Comparison of ENCODE assay signal across 8 mouse cellular contexts in genomic region chr6:52216691-52217458, GRCm38 (mm10). TPM values are rescaled to one million over a fixed set of nuclear protein-coding genes. Genes with fewer than 3 reads are reported as not detected.
DNase-seq lines count a peak whose midpoint lies in the region; ATAC-seq and TF ChIP-seq lines count a peak whose summit lies in the region.

No protein-coding gene starts in this region.

- DNase-seq in midbrain, embryonic 10.5 days (ENCODE audit: low spot score): no peak
- DNase-seq in forebrain, embryonic 10.5 days (ENCODE audit: extremely low spot score, low spot score): no peak
- DNase-seq in layer of hippocampus, postnatal 10 days (ENCODE audit: low spot score in 2 of 2): no peak
- DNase-seq in layer of hippocampus, adult 2 months (ENCODE audit: low spot score in 2 of 2): no peak

- no peak overlapping the region for H3K4me2 ChIP-seq in midbrain, embryonic 16.5 days (ENCODE audit: low read length)
- peak overlapping the region; percentile 97 for H3K4me2 ChIP-seq in kidney, embryonic 14.5 days (replicated peaks; ENCODE audit: low read depth, low read length)
- H3K4me2 ChIP-seq in midbrain, embryonic 13.5 days (replicated peaks): peak overlapping the region; percentile 37

- H3K27me3 ChIP-seq in midbrain, embryonic 10.5 days (ENCODE audit: low read depth, poor library complexity, severe bottlenecking): peaks cover 100% of the 10 kb centered on the region
- H3K27me3 ChIP-seq in midbrain, embryonic 16.5 days (ENCODE audit: control insufficient read depth, insufficient read depth, low read depth, low read length): peaks cover 87% of the 10 kb centered on the region
- peaks cover 100% of the 10 kb centered on the region for H3K27me3 ChIP-seq in forebrain, embryonic 10.5 days (ENCODE audit: poor library complexity, severe bottlenecking)
- H3K27me3 ChIP-seq in kidney, embryonic 14.5 days (ENCODE audit: control insufficient read depth, insufficient read depth, low read length): 0 out of 2 replicates have a peak, but pooled peaks cover 3% of the 10 kb centered on the region
- H3K27me3 ChIP-seq in midbrain, embryonic 13.5 days: peaks cover 100% of the 10 kb centered on the region

- no peak for ATAC-seq in midbrain, embryonic 16.5 days
- no peak for ATAC-seq in kidney, embryonic 14.5 days (ENCODE audit: low FRiP score, low TSS enrichment)
- ATAC-seq in midbrain, embryonic 13.5 days: no peak
- no peak for ATAC-seq in erythroblast, adult 5-6 weeks (replicated peaks; ENCODE audit: low FRiP score, poor library complexity, severe bottlenecking)

- H3K4me1 ChIP-seq in midbrain, embryonic 10.5 days: peaks cover 21% of the 10 kb centered on the region
- peaks cover 3% of the 10 kb centered on the region; the same call in 1 of the 2 replicates for H3K4me1 ChIP-seq in midbrain, embryonic 16.5 days (ENCODE audit: control insufficient read depth, insufficient read depth, low read length)
- peaks cover 28% of the 10 kb centered on the region for H3K4me1 ChIP-seq in forebrain, embryonic 10.5 days
- peaks cover 46% of the 10 kb centered on the region for H3K4me1 ChIP-seq in kidney, embryonic 14.5 days (ENCODE audit: control insufficient read depth, insufficient read depth, low read length)
- H3K4me1 ChIP-seq in midbrain, embryonic 13.5 days (replicated peaks): peaks cover 13% of the 10 kb centered on the region

- no peak overlapping the region for H3K9ac ChIP-seq in midbrain, embryonic 16.5 days (ENCODE audit: low read depth, low read length)
- peak overlapping the region; percentile 95 for H3K9ac ChIP-seq in kidney, embryonic 14.5 days (ENCODE audit: low read depth, low read length)
- H3K9ac ChIP-seq in midbrain, embryonic 13.5 days (replicated peaks): no peak overlapping the region; the same call in 1 of the 2 replicates

- H3K36me3 ChIP-seq in midbrain, embryonic 10.5 days: no peaks in the 10 kb centered on the region
- no peaks in the 10 kb centered on the region for H3K36me3 ChIP-seq in midbrain, embryonic 16.5 days (ENCODE audit: control insufficient read depth, insufficient read depth, low read length)
- H3K36me3 ChIP-seq in forebrain, embryonic 10.5 days (replicated peaks): no peaks in the 10 kb centered on the region
- H3K36me3 ChIP-seq in kidney, embryonic 14.5 days (ENCODE audit: control insufficient read depth, insufficient read depth, low read length): no peaks in the 10 kb centered on the region; the same call in 1 of the 2 replicates
- no peaks in the 10 kb centered on the region for H3K36me3 ChIP-seq in midbrain, embryonic 13.5 days

- no peak overlapping the region for H3K27ac ChIP-seq in midbrain, embryonic 10.5 days (replicated peaks)
- H3K27ac ChIP-seq in midbrain, embryonic 16.5 days (ENCODE audit: low read length): no peak overlapping the region
- no peak overlapping the region for H3K27ac ChIP-seq in forebrain, embryonic 10.5 days
- H3K27ac ChIP-seq in kidney, embryonic 14.5 days (ENCODE audit: low read depth, low read length): peak overlapping the region; percentile 98
- H3K27ac ChIP-seq in midbrain, embryonic 13.5 days: no peak overlapping the region
- no peak overlapping the region for H3K27ac ChIP-seq in layer of hippocampus, adult 2 months

- 4% methylated on average over 60 of the region's 60 CpGs for WGBS in midbrain, embryonic 10.5 days
- 2% methylated on average over 60 of the region's 60 CpGs for WGBS in midbrain, embryonic 16.5 days
- WGBS in forebrain, embryonic 10.5 days: 2% methylated on average over 60 of the region's 60 CpGs
- under 1% methylated on average over 60 of the region's 60 CpGs for WGBS in kidney, embryonic 14.5 days
- WGBS in midbrain, embryonic 13.5 days: 2% methylated on average over 60 of the region's 60 CpGs

- H3K9me3 ChIP-seq in midbrain, embryonic 10.5 days (replicated peaks): no peaks in the 10 kb centered on the region
- no peaks in the 10 kb centered on the region for H3K9me3 ChIP-seq in midbrain, embryonic 16.5 days (replicated peaks; ENCODE audit: control insufficient read depth, low read length, poor library complexity, severe bottlenecking)
- no peaks in the 10 kb centered on the region for H3K9me3 ChIP-seq in forebrain, embryonic 10.5 days
- no peaks in the 10 kb centered on the region for H3K9me3 ChIP-seq in kidney, embryonic 14.5 days (ENCODE audit: control insufficient read depth, low read length)
- no peaks in the 10 kb centered on the region for H3K9me3 ChIP-seq in midbrain, embryonic 13.5 days

- TF ChIP-seq CTCF in layer of hippocampus, adult 2 months (conservative IDR thresholded peaks at IDR 0.05): no peak

- H3K4me3 ChIP-seq in midbrain, embryonic 10.5 days: peak overlapping the region; percentile 39
- H3K4me3 ChIP-seq in midbrain, embryonic 16.5 days (ENCODE audit: low read depth, low read length): no peak overlapping the region; the same call in 1 of the 2 replicates
- peak overlapping the region; percentile 42 for H3K4me3 ChIP-seq in forebrain, embryonic 10.5 days
- peak overlapping the region; percentile 64 for H3K4me3 ChIP-seq in kidney, embryonic 14.5 days (ENCODE audit: low read length)
- peak overlapping the region; percentile 18 for H3K4me3 ChIP-seq in midbrain, embryonic 13.5 days (replicated peaks)
- no peak overlapping the region for H3K4me3 ChIP-seq in layer of hippocampus, adult 2 months

RNA-seq across cellular contexts. Expression of gene Gm28308, which starts 3.7 kb away (rescaled TPM):
- not detected in 2 replicates for polyA plus RNA-seq in midbrain, embryonic 10.5 days (2016; fragmentation: Nextera tagmentation; extraction: Ambion mirVana)
- not detected in 2 replicates for polyA plus RNA-seq in midbrain, embryonic 16.5 days (2015; fragmentation: Nextera tagmentation; extraction: Ambion mirVana)
- not detected in 2 replicates for polyA plus RNA-seq in forebrain, embryonic 10.5 days (2016; fragmentation: Nextera tagmentation; extraction: Ambion mirVana)
- not detected in 2 replicates for polyA plus RNA-seq in kidney, embryonic 14.5 days (2014; fragmentation: Nextera tagmentation; extraction: Ambion mirVana)
- not detected in 2 replicates for polyA plus RNA-seq in midbrain, embryonic 13.5 days (2015; fragmentation: Nextera tagmentation; extraction: Ambion mirVana)
- total RNA-seq in erythroblast, adult 5-6 weeks (2015; ENCODE audit: low replicate concordance): not detected in 2 replicates
- total RNA-seq in erythroblast, adult 5-6 weeks (2017; ENCODE audit: low replicate concordance): not detected in 2 replicates
- not detected for total RNA-seq in layer of hippocampus, postnatal 10 days (2021)
- not detected for total RNA-seq in layer of hippocampus, adult 2 months (2021)

RNA-seq across cellular contexts. Expression of gene Hoxa3, which starts 3.7 kb away (rescaled TPM):
- polyA plus RNA-seq in midbrain, embryonic 10.5 days (2016; fragmentation: Nextera tagmentation; extraction: Ambion mirVana): not detected in 2 replicates
- not detected in 2 replicates for polyA plus RNA-seq in midbrain, embryonic 16.5 days (2015; fragmentation: Nextera tagmentation; extraction: Ambion mirVana)
- polyA plus RNA-seq in forebrain, embryonic 10.5 days (2016; fragmentation: Nextera tagmentation; extraction: Ambion mirVana): not detected in 2 replicates
- polyA plus RNA-seq in kidney, embryonic 14.5 days (2014; fragmentation: Nextera tagmentation; extraction: Ambion mirVana): 9.7 and 13.6 TPM in 2 replicates
- polyA plus RNA-seq in midbrain, embryonic 13.5 days (2015; fragmentation: Nextera tagmentation; extraction: Ambion mirVana): not detected in 2 replicates
- not detected in 2 replicates for total RNA-seq in erythroblast, adult 5-6 weeks (2015; ENCODE audit: low replicate concordance)
- total RNA-seq in erythroblast, adult 5-6 weeks (2017; ENCODE audit: low replicate concordance): not detected in 2 replicates
- not detected for total RNA-seq in layer of hippocampus, postnatal 10 days (2021)
- not detected for total RNA-seq in layer of hippocampus, adult 2 months (2021)

RNA-seq across cellular contexts. Expression of gene Hoxa7, which starts 4.8 kb away (rescaled TPM):
- not detected in 2 replicates for polyA plus RNA-seq in midbrain, embryonic 10.5 days (2016; fragmentation: Nextera tagmentation; extraction: Ambion mirVana)
- not detected in 2 replicates for polyA plus RNA-seq in midbrain, embryonic 16.5 days (2015; fragmentation: Nextera tagmentation; extraction: Ambion mirVana)
- polyA plus RNA-seq in forebrain, embryonic 10.5 days (2016; fragmentation: Nextera tagmentation; extraction: Ambion mirVana): not detected in 2 replicates
- 19.1 and 19.6 TPM in 2 replicates for polyA plus RNA-seq in kidney, embryonic 14.5 days (2014; fragmentation: Nextera tagmentation; extraction: Ambion mirVana)
- polyA plus RNA-seq in midbrain, embryonic 13.5 days (2015; fragmentation: Nextera tagmentation; extraction: Ambion mirVana): not detected in 2 replicates
- total RNA-seq in erythroblast, adult 5-6 weeks (2015; ENCODE audit: low replicate concordance): 0.77 and 2.5 TPM in 2 replicates
- 1.3 and 2.1 TPM in 2 replicates for total RNA-seq in erythroblast, adult 5-6 weeks (2017; ENCODE audit: low replicate concordance)
- not detected for total RNA-seq in layer of hippocampus, postnatal 10 days (2021)
- total RNA-seq in layer of hippocampus, adult 2 months (2021): not detected

RNA-seq across cellular contexts. Expression of gene Hoxa6, which starts 8.4 kb away (rescaled TPM):
- not detected in 2 replicates for polyA plus RNA-seq in midbrain, embryonic 10.5 days (2016; fragmentation: Nextera tagmentation; extraction: Ambion mirVana)
- polyA plus RNA-seq in midbrain, embryonic 16.5 days (2015; fragmentation: Nextera tagmentation; extraction: Ambion mirVana): not detected in 2 replicates
- polyA plus RNA-seq in forebrain, embryonic 10.5 days (2016; fragmentation: Nextera tagmentation; extraction: Ambion mirVana): not detected in 2 replicates
- polyA plus RNA-seq in kidney, embryonic 14.5 days (2014; fragmentation: Nextera tagmentation; extraction: Ambion mirVana): 4.4 TPM in 2 replicates
- polyA plus RNA-seq in midbrain, embryonic 13.5 days (2015; fragmentation: Nextera tagmentation; extraction: Ambion mirVana): not detected in 2 replicates
- not detected in 2 replicates for total RNA-seq in erythroblast, adult 5-6 weeks (2015; ENCODE audit: low replicate concordance)
- not detected in 2 replicates for total RNA-seq in erythroblast, adult 5-6 weeks (2017; ENCODE audit: low replicate concordance)
- total RNA-seq in layer of hippocampus, postnatal 10 days (2021): not detected
- not detected for total RNA-seq in layer of hippocampus, adult 2 months (2021)

RNA-seq across cellular contexts. Expression of gene Hoxa5, which starts 12.5 kb away (rescaled TPM):
- not detected in 2 replicates for polyA plus RNA-seq in midbrain, embryonic 10.5 days (2016; fragmentation: Nextera tagmentation; extraction: Ambion mirVana)
- polyA plus RNA-seq in midbrain, embryonic 16.5 days (2015; fragmentation: Nextera tagmentation; extraction: Ambion mirVana): 0.21 TPM in 1 of 2 replicates, not detected in the other
- polyA plus RNA-seq in forebrain, embryonic 10.5 days (2016; fragmentation: Nextera tagmentation; extraction: Ambion mirVana): not detected in 2 replicates
- polyA plus RNA-seq in kidney, embryonic 14.5 days (2014; fragmentation: Nextera tagmentation; extraction: Ambion mirVana): 15.7 and 16.6 TPM in 2 replicates
- 0.08 and 0.17 TPM in 2 replicates for polyA plus RNA-seq in midbrain, embryonic 13.5 days (2015; fragmentation: Nextera tagmentation; extraction: Ambion mirVana)
- total RNA-seq in erythroblast, adult 5-6 weeks (2015; ENCODE audit: low replicate concordance): not detected in 2 replicates
- 0.17 and 0.56 TPM in 2 replicates for total RNA-seq in erythroblast, adult 5-6 weeks (2017; ENCODE audit: low replicate concordance)
- total RNA-seq in layer of hippocampus, postnatal 10 days (2021): not detected
- total RNA-seq in layer of hippocampus, adult 2 months (2021): not detected

Comparison
In these comparisons a context has a peak if more than half of its experiments do, and no peak if none do; other contexts are left out.
1. H3K4me3 ChIP-seq: peak in midbrain, embryonic 10.5 days (single experiment), forebrain, embryonic 10.5 days (single experiment), kidney, embryonic 14.5 days (single experiment) and midbrain, embryonic 13.5 days (single experiment); none in midbrain, embryonic 16.5 days (single experiment) and layer of hippocampus, adult 2 months (single experiment).
2. RNA of gene Hoxa3, which starts 3.7 kb away (polyA plus RNA-seq): 9.7 to 13.6 TPM in kidney, embryonic 14.5 days; not detected in midbrain, embryonic 10.5 days, not detected in midbrain, embryonic 16.5 days, not detected in forebrain, embryonic 10.5 days and not detected in midbrain, embryonic 13.5 days; every median in the first group is over 10 times any median in the second.
3. RNA of gene Hoxa7, which starts 4.8 kb away (polyA plus RNA-seq): 19.1 to 19.6 TPM in kidney, embryonic 14.5 days; not detected in forebrain, embryonic 10.5 days, not detected in midbrain, embryonic 13.5 days, not detected in midbrain, embryonic 10.5 days and not detected in midbrain, embryonic 16.5 days; every median in the first group is over 10 times any median in the second.